Mouse (Mus musculus): ENCODE results near the gene Actn4.

- TF ChIP-seq POLR2A (IDR thresholded peaks at IDR 0.05; ENCODE audit: low read depth, low read length) = no peak
- no peak for TF ChIP-seq CTCF (conservative IDR thresholded peaks at IDR 0.05; ENCODE audit: insufficient read depth, insufficient read length, low read depth, low read length)
Observed at GRCm38 (mm10) chr7:28919815-28920214, 42.3 kb downstream of the Actn4 start.
